Mouse (Mus musculus) kidney, adult 11 months (tissue): ENCODE measurements around the gene Igf1.

Experiments used
- DNase-seq: peaks from one replicate; pipeline ENCODE4 v3.0.0; 2022

The Igf1 gene

GRCm38 (mm10) chr10:87898826-87899225 is 40.8 kb downstream of the Igf1 start:
- no peak for DNase-seq

GRCm38 (mm10) chr10:87901916-87902315 is 43.9 kb downstream of the Igf1 start:
- peak; percentile 12 for DNase-seq

- no peak for DNase-seq
Observed at GRCm38 (mm10) chr10:87904324-87904723, 46.3 kb downstream of the Igf1 start.

GRCm38 (mm10) chr10:87905087-87905486 is 47.0 kb downstream of the Igf1 start:
- DNase-seq: no peak

GRCm38 (mm10) chr10:87906121-87906520 is 48.1 kb downstream of the Igf1 start:
- DNase-seq: no peak

- DNase-seq: no peak
Observed at GRCm38 (mm10) chr10:87906757-87907307, 48.8 kb downstream of the Igf1 start.

GRCm38 (mm10) chr10:87913852-87914251 is 55.8 kb downstream of the Igf1 start:
- DNase-seq: no peak

GRCm38 (mm10) chr10:87914932-87915331 is 56.9 kb downstream of the Igf1 start:
- no peak for DNase-seq

- DNase-seq: no peak
Observed at GRCm38 (mm10) chr10:87915782-87916181, 57.7 kb downstream of the Igf1 start.

- no peak for DNase-seq
Observed at GRCm38 (mm10) chr10:87922263-87922662, 64.2 kb downstream of the Igf1 start.

- peak; percentile 23 for DNase-seq
Observed at GRCm38 (mm10) chr10:87926564-87926963, 68.5 kb downstream of the Igf1 start.

- peak; percentile 61 for DNase-seq
Observed at GRCm38 (mm10) chr10:87927131-87927609, 69.1 kb downstream of the Igf1 start.

- no peak for DNase-seq
Observed at GRCm38 (mm10) chr10:87948192-87948591, 90.1 kb downstream of the Igf1 start.

- peak; percentile 12 for DNase-seq
Observed at GRCm38 (mm10) chr10:87971536-87971935, 113.5 kb downstream of the Igf1 start.

GRCm38 (mm10) chr10:87973911-87974631 is 116.0 kb downstream of the Igf1 start:
- DNase-seq: no peak

GRCm38 (mm10) chr10:87985375-87985774 is 127.3 kb downstream of the Igf1 start:
- no peak for DNase-seq

GRCm38 (mm10) chr10:87986201-87986600 is 128.1 kb downstream of the Igf1 start:
- DNase-seq: no peak
